In genomic region chr10:22730992-22731271, GRCm38 (mm10) we compare ENCODE assay signal across 8 mouse cellular contexts. TPM values are rescaled to one million over a fixed set of nuclear protein-coding genes. Genes with fewer than 3 reads are reported as not detected.
DNase-seq lines count a peak whose midpoint lies in the region; ATAC-seq and TF ChIP-seq lines count a peak whose summit lies in the region.

No protein-coding gene starts in this region.

- no peak for ATAC-seq in forebrain, embryonic 15.5 days (replicated peaks)
- ATAC-seq in liver, postnatal 0 days: peak; percentile 42; the same call in 1 of the 2 replicates
- no peak; the same call in 1 of the 2 replicates for ATAC-seq in frontal cortex, adult (ENCODE audit: low TSS enrichment)

- intact Hi-C loops in heart, adult 2 months (cut with DNase I): loop anchor here (10.0 kb wide), 1 partner anchor 586 kb away; the partner anchor contains the start of gene E030030I06Rik
- intact Hi-C loops in heart, postnatal 14 days (cut with DNase I): loop anchor here (5.0 kb wide), 1 partner anchor 89 kb away; no protein-coding TSS in a partner anchor

- H3K4me3 ChIP-seq in heart, adult 2 months: peak overlapping the region; percentile 93
- peak overlapping the region; percentile 78 to 92 (median 89) for H3K4me3 ChIP-seq in CH12.LX (replicated peaks in 1 of 3; ENCODE audit: low read depth in 2 of 3, low read length in 2 of 3, poor library complexity in 1 of 3)
- H3K4me3 ChIP-seq in forebrain, embryonic 15.5 days: peak overlapping the region; percentile 67
- H3K4me3 ChIP-seq in liver, postnatal 0 days (ENCODE audit: low read depth, low read length): peak overlapping the region; percentile 100

- peak overlapping the region; percentile 81 for H3K9ac ChIP-seq in heart, adult 2 months (ENCODE audit: low read depth, low read length)
- peak overlapping the region; percentile 92 for H3K9ac ChIP-seq in CH12.LX (ENCODE audit: insufficient read depth, low read depth)
- peak overlapping the region; percentile 76 for H3K9ac ChIP-seq in forebrain, embryonic 15.5 days (replicated peaks)
- H3K9ac ChIP-seq in liver, postnatal 0 days (replicated peaks): peak overlapping the region; percentile 96

- H3K27me3 ChIP-seq in heart, adult 2 months (ENCODE audit: control insufficient read depth, insufficient read depth, low read length): no peaks in the 10 kb centered on the region
- no peaks in the 10 kb centered on the region for H3K27me3 ChIP-seq in CH12.LX (replicated peaks)
- no peaks in the 10 kb centered on the region for H3K27me3 ChIP-seq in forebrain, embryonic 15.5 days
- H3K27me3 ChIP-seq in liver, postnatal 0 days (ENCODE audit: insufficient read depth, low read length): no peaks in the 10 kb centered on the region

- in situ Hi-C loops in CH12.LX (cut with MboI; ENCODE audit: low pct_ligation_motif_present, low pct_unique_long_range_greater_than_20kb, low sequenced_read_pairs): no loop called here

- TF ChIP-seq CTCF in heart, adult 2 months (IDR thresholded peaks at IDR 0.05): no peak
- TF ChIP-seq CTCF in CH12.LX (conservative IDR thresholded peaks at IDR 0.05 in 1 of 2, IDR thresholded peaks at IDR 0.05 in 1 of 2; ENCODE audit: low read depth in 2 of 2, low read length in 2 of 2): no peak
- TF ChIP-seq CTCF in liver, postnatal 0 days (IDR thresholded peaks at IDR 0.05; ENCODE audit: low read depth): no peak

- H3K4me1 ChIP-seq in heart, adult 2 months (ENCODE audit: control insufficient read depth, insufficient read depth, low read length): peaks cover 10% of the 10 kb centered on the region
- peaks cover 13 to 35% of the 10 kb centered on the region in 2 experiments; a peak in 3 of 4 replicates for H3K4me1 ChIP-seq in CH12.LX (ENCODE audit: control insufficient read depth in 1 of 2, insufficient read depth in 2 of 2)
- H3K4me1 ChIP-seq in forebrain, embryonic 15.5 days: peaks cover 44% of the 10 kb centered on the region
- H3K4me1 ChIP-seq in liver, postnatal 0 days (ENCODE audit: insufficient read depth): peaks cover 27% of the 10 kb centered on the region

- H3K27ac ChIP-seq in heart, adult 2 months: peak overlapping the region; percentile 99
- peak overlapping the region; percentile 40; the same call in 1 of the 2 replicates for H3K27ac ChIP-seq in CH12.LX (ENCODE audit: insufficient read depth, low read depth)
- H3K27ac ChIP-seq in forebrain, embryonic 15.5 days (replicated peaks): peak overlapping the region; percentile 97
- H3K27ac ChIP-seq in liver, postnatal 0 days (ENCODE audit: low read depth): peak overlapping the region; percentile 97

- H3K9me3 ChIP-seq in CH12.LX (replicated peaks; ENCODE audit: low read length): no peaks in the 10 kb centered on the region
- no peaks in the 10 kb centered on the region for H3K9me3 ChIP-seq in forebrain, embryonic 15.5 days
- no peaks in the 10 kb centered on the region for H3K9me3 ChIP-seq in liver, postnatal 0 days (ENCODE audit: low read length)

- TF ChIP-seq RAD21 in CH12.LX (IDR thresholded peaks at IDR 0.05; ENCODE audit: low read depth, low read length): no peak

- H3K79me2 ChIP-seq in heart, adult 2 months (replicated peaks; ENCODE audit: control insufficient read depth, insufficient read depth, low read length): peaks cover 12% of the 10 kb centered on the region
- H3K79me2 ChIP-seq in CH12.LX (replicated peaks; ENCODE audit: control insufficient read depth, extremely low read depth, insufficient read depth, poor library complexity, severe bottlenecking): peaks cover 42% of the 10 kb centered on the region

- WGBS in heart, adult 2 months: under 1% methylated on average over 33 of the region's 33 CpGs
- WGBS in forebrain, embryonic 15.5 days: under 1% methylated on average over 33 of the region's 33 CpGs
- WGBS in liver, postnatal 0 days (ENCODE audit: insufficient replicate concordance): 0% methylated on average over 29 of the region's 33 CpGs

- dilution Hi-C loops in CH12.LX (cut with MboI; ENCODE audit: extremely low pct_ligation_motif_present, extremely low pct_unique_long_range_greater_than_20kb, low sequenced_read_pairs): no loop called here

- DNase-seq in heart, adult 2 months: no peak
- no peak for DNase-seq in heart, postnatal 14 days
- DNase-seq in CH12.LX (ENCODE audit: extremely low read depth): no peak
- no peak for DNase-seq in liver, postnatal 0 days
- no peak for DNase-seq in right cerebral cortex, postnatal 36 days (ENCODE audit: low spot score in 2 of 2)
- no peak for DNase-seq in cerebellum, adult 9-11 months

- H3K4me2 ChIP-seq in CH12.LX (ENCODE audit: insufficient read depth, low read depth, poor library complexity, severe bottlenecking): no peak overlapping the region
- H3K4me2 ChIP-seq in forebrain, embryonic 15.5 days (replicated peaks): peak overlapping the region; percentile 86; the same call in 1 of the 2 replicates
- H3K4me2 ChIP-seq in liver, postnatal 0 days (ENCODE audit: low read depth, low read length): peak overlapping the region; percentile 97

- H3K36me3 ChIP-seq in heart, adult 2 months (ENCODE audit: control insufficient read depth, insufficient read depth, low read length): peaks cover 3% of the 10 kb centered on the region; the same call in 1 of the 2 replicates
- peaks cover 0 to 6% of the 10 kb centered on the region in 2 experiments for H3K36me3 ChIP-seq in CH12.LX (replicated peaks in 1 of 2; ENCODE audit: control insufficient read depth in 1 of 2, insufficient read depth in 1 of 2, low read length in 1 of 2)
- H3K36me3 ChIP-seq in forebrain, embryonic 15.5 days: no peaks in the 10 kb centered on the region
- H3K36me3 ChIP-seq in liver, postnatal 0 days (replicated peaks; ENCODE audit: insufficient read depth, low read length): no peaks in the 10 kb centered on the region

- no peak for TF ChIP-seq EP300 in heart, adult 2 months (IDR thresholded peaks at IDR 0.05; ENCODE audit: insufficient read depth, low read depth, low read length)
- no peak for TF ChIP-seq EP300 in CH12.LX (IDR thresholded peaks at IDR 0.05; ENCODE audit: low read length)
- TF ChIP-seq EP300 in liver, postnatal 0 days (IDR thresholded peaks at IDR 0.05; ENCODE audit: low read depth): no peak

- no peak for TF ChIP-seq POLR2A in heart, adult 2 months (IDR thresholded peaks at IDR 0.05; ENCODE audit: insufficient read depth, low read depth, low read length)
- no peak for TF ChIP-seq POLR2A in CH12.LX (IDR thresholded peaks at IDR 0.05; ENCODE audit: low read depth, low read length)

TF ChIP-seq in CH12.LX, 34 proteins besides CTCF, POLR2A, EP300 and RAD21:
- TF ChIP-seq PAX5 (IDR thresholded peaks at IDR 0.05; ENCODE audit: low read length) (no peak), CHD2 (IDR thresholded peaks at IDR 0.05; ENCODE audit: low read length) (0 out of 2 replicates have a peak, but pooled peaks have one; percentile 10)

RNA-seq across cellular contexts. Expression of gene Tbpl1, which starts 0.8 kb away (rescaled TPM):
- total RNA-seq in heart, adult 2 months (2021): 10 to 100 TPM; 20.8 to 23.0 TPM
- 15.1 and 15.3 TPM in 2 replicates for polyA plus RNA-seq in heart, adult 2 months (2012; rRNA removed)
- total RNA-seq in heart, postnatal 14 days (2021): 10 to 100 TPM; 21.8 to 24.2 TPM
- 34.6 and 37.9 TPM in 2 replicates for total RNA-seq in CH12.LX (2012; rRNA removed)
- 54.6 and 60.3 TPM in 2 replicates for total RNA-seq in CH12.LX (2014; rRNA removed)
- polyA plus RNA-seq in CH12.LX (2012; ENCODE audit: insufficient read length, low read depth): 46.9 and 47.9 TPM in 2 replicates
- 107 and 115 TPM in 2 replicates for polyA plus RNA-seq in forebrain, embryonic 15.5 days (2015; fragmentation: Nextera tagmentation; extraction: Ambion mirVana)
- 17.4 and 19.4 TPM in 2 replicates for polyA plus RNA-seq in liver, postnatal 0 days (2015; fragmentation: Nextera tagmentation; extraction: Ambion mirVana)

Comparison
In these comparisons a context has a peak if more than half of its experiments do, and no peak if none do; other contexts are left out.
1. H3K27ac ChIP-seq: peak in every context shown above with its lines; median percentile 99 in heart, adult 2 months; 97 in forebrain, embryonic 15.5 days; 97 in liver, postnatal 0 days; 40 in CH12.LX.